Mouse (Mus musculus) heart, postnatal 0 days (tissue): ENCODE results near the gene Nav2. TPM values are rescaled to one million over a fixed set of nuclear protein-coding genes. Genes with fewer than 3 reads are reported as not detected.

ENCODE experiments used
- ATAC-seq: fragments of 200-750 bp; cut with Nextera tagmentation; 2 replicates; pipeline ENCODE4 v1.8.0; 2017; ENCODE audit warnings: low read depth, moderate number of reproducible peaks, moderate library complexity; ENCODE audit not compliant: insufficient read depth
- DNase-seq: peaks from one replicate; pipeline ENCODE4 v3.0.0-alpha.2; 2016; ENCODE audit warnings: low spot score
- H3K27ac ChIP-seq: fragments of 300-500 bp; sonication (generic); 2 replicates; pipeline ENCODE4 v1.5.1; 2014; ENCODE audit warnings: low read depth, mild to moderate bottlenecking
- H3K27me3 ChIP-seq: fragments of 300-500 bp; sonication (generic); 2 replicates; pipeline ENCODE4 v1.6.1; 2014; ENCODE audit warnings: low read length, mixed read lengths; ENCODE audit not compliant: control insufficient read depth, insufficient read depth
- H3K36me3 ChIP-seq: fragments of 300-500 bp; sonication (generic); replicated peaks from 2 replicates; pipeline ENCODE4 v1.6.1; 2014; ENCODE audit warnings: low read length, mixed read lengths; ENCODE audit not compliant: control insufficient read depth, insufficient read depth
- H3K4me1 ChIP-seq: fragments of 300-500 bp; sonication (generic); 2 replicates; pipeline ENCODE4 v1.6.1; 2014; ENCODE audit warnings: antibody characterized with exemption; ENCODE audit not compliant: control insufficient read depth, insufficient read depth
- H3K4me2 ChIP-seq: fragments of 300-500 bp; sonication (generic); 2 replicates; pipeline ENCODE4 v1.6.1; 2014; ENCODE audit warnings: low read depth, mild to moderate bottlenecking, low read length, moderate library complexity
- H3K4me3 ChIP-seq: fragments of 300-500 bp; sonication (generic); 2 replicates; pipeline ENCODE4 v1.5.1; 2014; ENCODE audit warnings: low read depth, low read length
- H3K9ac ChIP-seq: fragments of 300-500 bp; sonication (generic); replicated peaks from 2 replicates; pipeline ENCODE4 v1.6.1; 2014; ENCODE audit warnings: low read depth, low read length, mixed read lengths
- H3K9me3 ChIP-seq: fragments of 300-500 bp; sonication (generic); replicated peaks from 2 replicates; pipeline ENCODE4 v1.6.1; 2016; ENCODE audit warnings: low read length; ENCODE audit not compliant: control insufficient read depth
- CTCF ChIP-seq: IDR thresholded peaks from 2 replicates; pipeline ENCODE4 v1.5.1; 2016; ENCODE audit warnings: antibody characterized with exemption, control low read depth, low read depth
- EP300 ChIP-seq: IDR thresholded peaks from 2 replicates; pipeline ENCODE4 v1.6.1; 2016; ENCODE audit warnings: antibody characterized with exemption, low read depth
- WGBS: fragments of 180-500 bp; shearing (Covaris S2); extraction: QIAGEN DNeasy Blood & Tissue Kit; methylation state at CpG from one replicate; pipeline ENCODE4 v1.1.7; 2014; 5-methylcytosine and 5-hydroxymethylcytosine counted together
- polyA plus RNA-seq: library from polyadenylated mRNA; unstranded; fragments of >200 nt; fragmentation: Nextera tagmentation; extraction: Ambion mirVana; gene quantifications from 2 replicates; pipeline ENCODE4 v1.2.1, GENCODE M21; 2015
- total RNA-seq: library from RNA; depleted of rRNA; stranded (reverse); fragments of >200 nt; gene quantifications from 2 replicates; pipeline ENCODE4 v1.2.3, GENCODE M21; 2014; ENCODE audit warnings: low replicate concordance

Gene Nav2
- total and polyA plus RNA-seq, 2 experiments from 2014 or later = 22.8 to 77.9 TPM

DNA sequence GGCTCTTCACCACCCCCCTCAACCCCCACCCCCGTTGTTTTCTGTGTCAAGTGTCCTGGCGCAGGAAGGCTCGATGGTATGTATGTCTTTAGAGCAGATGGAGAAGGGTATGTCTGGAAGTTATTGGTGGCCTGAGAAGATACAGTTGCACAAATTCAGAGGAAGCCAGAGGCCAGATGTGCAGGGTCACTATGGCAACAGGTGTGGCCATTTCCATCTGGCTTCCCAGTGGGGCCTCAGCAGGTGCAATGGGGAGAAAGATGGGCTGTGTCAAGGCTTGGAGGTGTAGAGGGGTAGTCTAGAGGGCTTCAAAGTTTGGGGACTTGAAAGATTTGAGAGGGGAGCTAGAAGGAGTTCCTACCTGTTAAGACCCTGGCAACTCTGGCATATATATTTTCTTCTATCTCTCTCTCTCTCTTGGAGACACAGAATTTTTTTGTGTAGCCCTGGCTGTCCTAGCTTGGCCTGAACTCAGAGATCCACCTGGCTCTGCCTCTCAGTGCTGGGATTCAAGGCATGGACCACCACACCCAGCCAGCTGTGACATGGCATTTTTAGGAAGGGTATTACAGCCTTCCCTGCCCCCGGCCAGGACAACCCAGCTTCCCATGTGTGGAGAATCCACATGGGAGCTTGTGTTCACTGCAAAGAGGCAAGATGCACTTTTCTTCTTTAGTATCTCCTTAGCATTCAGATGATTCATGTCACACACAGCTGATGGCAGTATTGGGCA lies 435.4 kb downstream of the Nav2 start:
- TF ChIP-seq EP300 = no peak
- TF ChIP-seq CTCF = no peak
- no peak; the same call in 1 of the 2 replicates for ATAC-seq
- Histone ChIP-seq H3K27ac (peak overlapping the region; percentile 71), H3K4me2 (peak overlapping the region; percentile 53), H3K9me3 (no peaks in the 10 kb centered on the region), H3K4me3 (0 out of 2 replicates have a peak overlapping the region, but pooled peaks have one; percentile 25), H3K27me3 (no peaks in the 10 kb centered on the region), H3K4me1 (peaks cover 33% of the 10 kb centered on the region), H3K36me3 (no peaks in the 10 kb centered on the region), H3K9ac (peak overlapping the region; percentile 22; the same call in 1 of the 2 replicates)
- no peak for DNase-seq
- WGBS = 49% methylated on average over 4 of the region's 4 CpGs

DNA sequence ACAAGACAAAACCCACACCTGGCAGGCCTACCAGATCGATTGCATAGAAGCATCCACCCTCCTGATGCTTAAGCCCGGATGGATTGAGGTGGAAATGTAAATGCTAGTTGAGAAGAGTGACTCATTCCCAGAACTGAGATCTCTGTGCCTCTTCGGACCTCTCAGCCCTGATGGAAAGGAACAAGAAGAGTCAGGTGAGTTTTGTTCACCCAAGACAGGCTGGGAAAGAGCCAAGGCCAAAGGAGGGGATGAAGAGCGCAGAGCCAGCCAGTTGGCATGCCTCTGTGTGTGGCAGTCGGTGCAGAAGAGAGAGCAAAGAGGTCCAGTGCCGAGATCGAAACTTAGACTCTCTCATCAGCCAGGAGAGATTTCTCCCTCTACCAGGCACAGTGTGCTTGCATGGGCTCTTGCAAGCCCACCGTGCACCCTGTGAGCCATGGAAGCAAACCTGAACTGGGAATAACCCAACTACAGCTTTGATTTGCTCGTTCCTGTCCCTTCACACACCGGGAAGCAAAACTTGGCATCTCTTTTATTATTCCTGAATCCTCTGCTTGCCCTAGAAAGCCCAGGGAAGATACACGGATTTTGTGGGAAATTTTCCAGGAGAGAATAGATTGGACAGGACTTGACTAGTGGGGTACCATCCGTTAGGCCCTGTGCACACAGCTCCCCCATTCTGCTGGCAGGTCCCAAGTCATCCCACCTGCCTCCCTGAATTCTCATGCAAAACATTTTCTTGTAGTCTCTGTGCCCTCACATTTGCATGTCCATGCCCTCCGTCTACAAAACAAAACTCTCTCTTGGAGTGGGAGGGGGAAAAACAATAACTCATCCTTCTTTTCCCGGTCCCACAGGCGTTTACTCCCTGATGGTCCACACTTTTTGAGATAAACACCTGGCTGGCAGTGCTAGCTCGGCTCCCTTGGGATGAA lies 439.1 kb downstream of the Nav2 start:
- Histone ChIP-seq H3K36me3 (no peaks in the 10 kb centered on the region), H3K4me1 (peaks cover 14% of the 10 kb centered on the region), H3K27me3 (no peaks in the 10 kb centered on the region), H3K4me3 (no peak overlapping the region), H3K9ac (no peak overlapping the region), H3K27ac (no peak overlapping the region), H3K4me2 (no peak overlapping the region), H3K9me3 (no peaks in the 10 kb centered on the region)
- TF ChIP-seq EP300 = no peak
- no peak for TF ChIP-seq CTCF
- WGBS = 63% methylated on average over 16 of the region's 16 CpGs
- ATAC-seq (no peak), DNase-seq (no peak)

GRCm38 (mm10) chr7:49348636-49349035 lies 440.1 kb downstream of the Nav2 start:
- Histone ChIP-seq H3K9me3 (no peaks in the 10 kb centered on the region), H3K4me1 (peaks cover 3% of the 10 kb centered on the region; the same call in 1 of the 2 replicates), H3K36me3 (no peaks in the 10 kb centered on the region), H3K4me2 (no peak overlapping the region), H3K9ac (no peak overlapping the region), H3K4me3 (no peak overlapping the region), H3K27me3 (no peaks in the 10 kb centered on the region), H3K27ac (no peak overlapping the region)
- DNase-seq = no peak
- no peak for ATAC-seq
- TF ChIP-seq CTCF = no peak
- no peak for TF ChIP-seq EP300
- 69% methylated on average over 2 of the region's 2 CpGs for WGBS

- Histone ChIP-seq H3K27me3 (no peaks in the 10 kb centered on the region), H3K9me3 (no peaks in the 10 kb centered on the region), H3K4me2 (no peak overlapping the region), H3K4me3 (no peak overlapping the region), H3K9ac (no peak overlapping the region), H3K4me1 (no peaks in the 10 kb centered on the region), H3K27ac (no peak overlapping the region), H3K36me3 (no peaks in the 10 kb centered on the region)
- 53% methylated on average over 8 of the region's 8 CpGs for WGBS
- no peak for TF ChIP-seq EP300
- TF ChIP-seq CTCF = no peak
- DNase-seq (no peak), ATAC-seq (no peak)
Measured at GRCm38 (mm10) chr7:49350321-49351007, 441.9 kb downstream of the Nav2 start.

DNA sequence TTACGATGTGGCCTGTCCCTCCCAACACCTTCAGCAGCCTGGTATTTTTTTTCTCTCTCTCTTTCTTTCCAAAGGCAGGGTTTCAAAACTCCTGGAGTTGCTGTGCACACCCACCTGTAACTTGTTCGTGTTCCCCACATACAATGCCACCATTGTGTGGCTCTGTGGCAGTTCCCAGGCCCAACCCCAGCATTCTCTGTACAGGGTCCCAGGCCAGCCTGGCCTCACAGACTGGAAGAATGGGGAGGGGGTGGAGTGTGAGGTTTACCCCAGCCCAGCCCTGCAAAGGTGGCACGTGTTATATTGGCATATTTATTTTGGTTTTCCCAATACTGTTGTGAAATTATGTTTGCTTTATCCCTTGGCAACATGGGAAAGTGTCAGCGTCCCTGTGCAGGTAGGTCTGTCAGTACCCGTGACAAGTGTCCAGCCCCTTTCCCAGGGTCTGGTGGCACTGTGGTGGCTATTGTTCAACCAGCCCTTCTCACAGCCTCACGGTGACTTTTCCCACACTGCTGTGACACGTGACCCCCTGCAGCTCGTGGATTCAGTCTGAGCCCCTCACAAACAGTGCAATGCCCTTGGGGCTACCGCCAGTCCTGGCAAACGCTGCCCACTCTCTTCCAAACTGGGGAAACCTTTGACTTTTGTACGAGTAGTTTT lies 443.2 kb downstream of the Nav2 start:
- WGBS = 75% methylated on average over 11 of the region's 11 CpGs
- H3K9ac ChIP-seq = no peak overlapping the region
- DNase-seq = no peak
- H3K4me3 ChIP-seq = no peak overlapping the region
- no peaks in the 10 kb centered on the region for H3K9me3 ChIP-seq
- no peak overlapping the region for H3K4me2 ChIP-seq
- H3K27me3 ChIP-seq = no peaks in the 10 kb centered on the region
- ATAC-seq = no peak
- H3K36me3 ChIP-seq = no peaks in the 10 kb centered on the region
- no peak for TF ChIP-seq EP300
- no peak for TF ChIP-seq CTCF
- H3K27ac ChIP-seq = no peak overlapping the region
- no peaks in the 10 kb centered on the region for H3K4me1 ChIP-seq
